Mouse (Mus musculus) layer of hippocampus, adult 2 months (tissue): ENCODE results near the gene Gm49510. TPM values are rescaled to one million over a fixed set of nuclear protein-coding genes. Genes with fewer than 3 reads are reported as not detected.
A peak's percentile ranks its signal among the peaks of the same experiment; 100 is the strongest.

Source experiments
- DNase-seq, 2 experiments: peaks; one replicate each; pipeline ENCODE4 v3.0.0; 2022; ENCODE audit warnings: low spot score in 2 of 2
- H3K27ac ChIP-seq: fragments of 200-600 bp; 2 replicates; pipeline ENCODE4 v1.8.1; 2022
- H3K4me3 ChIP-seq: fragments of 200-600 bp; 2 replicates; pipeline ENCODE4 v1.8.1; 2022; ENCODE audit warnings: mild to moderate bottlenecking
- CTCF ChIP-seq: fragments of 200-600 bp; conservative IDR thresholded peaks from 2 replicates; pipeline ENCODE4 v1.8.1; 2022; ENCODE audit warnings: antibody characterized with exemption, mild to moderate bottlenecking, moderate library complexity
- total RNA-seq, 2 experiments: library from RNA; stranded (reverse); gene quantifications; 2 replicates each; pipeline ENCODE4 v1.2.3; 2021

The Gm49510 gene
- total RNA-seq, 2 experiments from 2014 or later: 0.27 TPM; not detected in 1

DNA sequence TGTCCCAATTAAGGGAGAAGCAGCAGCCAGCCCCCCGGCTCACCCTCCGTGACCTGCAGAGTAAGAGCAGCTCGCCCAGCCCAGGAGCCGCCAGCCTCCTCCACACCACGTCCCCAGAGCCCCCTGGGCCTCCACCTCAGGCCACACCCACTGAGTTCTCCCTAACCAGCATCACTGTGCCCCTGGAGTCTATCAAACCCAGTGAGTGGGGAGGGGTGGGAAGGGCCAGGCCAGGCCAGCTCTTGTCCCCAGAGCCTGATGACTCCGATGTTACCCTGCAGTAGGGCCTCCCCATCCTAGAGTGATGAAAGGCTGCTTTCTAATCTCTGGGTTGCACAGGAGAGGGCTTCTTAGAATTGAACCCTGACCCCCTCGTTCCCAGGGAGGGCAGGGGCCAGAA is 7.0 kb upstream of the Gm49510 start:
- Histone ChIP-seq H3K27ac (no peak overlapping the region), H3K4me3 (no peak overlapping the region)
- no peak for TF ChIP-seq CTCF
- DNase-seq: no peak

DNA sequence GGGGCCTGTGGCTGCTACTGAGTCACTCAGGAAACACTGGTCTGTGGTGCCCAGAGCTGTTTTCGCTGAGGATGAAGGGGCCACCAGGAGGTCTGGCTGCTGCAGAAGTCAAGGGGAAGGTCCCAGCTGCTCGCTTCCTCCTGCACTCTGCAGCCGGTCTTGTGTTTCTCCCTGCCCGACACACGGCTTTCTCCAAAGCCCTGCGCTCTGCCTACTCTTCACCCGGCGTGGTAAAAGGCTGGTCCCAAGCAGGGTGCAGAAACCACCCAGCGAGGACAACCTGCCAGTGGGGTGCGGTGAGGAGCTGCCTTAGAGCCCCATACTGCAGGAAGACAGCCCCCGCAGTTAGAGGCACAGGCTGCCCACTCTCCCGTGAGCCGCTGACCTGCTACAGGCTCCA is 4.7 kb upstream of the Gm49510 start:
- DNase-seq: no peak
- TF ChIP-seq CTCF: no peak
- no peak overlapping the region for H3K27ac ChIP-seq
- H3K4me3 ChIP-seq: no peak overlapping the region

DNA sequence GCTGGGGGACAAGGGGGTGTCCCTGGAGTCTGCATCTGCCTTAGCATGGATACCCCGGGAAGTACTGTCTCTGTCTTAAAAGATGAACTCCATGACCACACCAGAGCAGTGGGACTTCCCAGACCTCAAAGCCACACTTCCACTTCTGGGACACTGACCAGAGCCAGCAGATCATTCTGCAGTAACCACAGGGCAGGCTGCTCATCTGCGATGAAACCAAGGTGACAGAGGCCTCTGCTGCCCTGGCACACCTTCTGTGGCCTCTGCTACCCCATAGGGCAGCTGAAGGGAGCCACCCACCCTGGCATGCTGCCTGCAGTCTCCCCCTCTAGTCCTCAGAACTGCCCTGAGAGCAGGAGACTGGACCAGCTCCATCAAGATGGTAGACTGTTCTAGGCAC is 3.7 kb upstream of the Gm49510 start:
- TF ChIP-seq CTCF: no peak

DNA sequence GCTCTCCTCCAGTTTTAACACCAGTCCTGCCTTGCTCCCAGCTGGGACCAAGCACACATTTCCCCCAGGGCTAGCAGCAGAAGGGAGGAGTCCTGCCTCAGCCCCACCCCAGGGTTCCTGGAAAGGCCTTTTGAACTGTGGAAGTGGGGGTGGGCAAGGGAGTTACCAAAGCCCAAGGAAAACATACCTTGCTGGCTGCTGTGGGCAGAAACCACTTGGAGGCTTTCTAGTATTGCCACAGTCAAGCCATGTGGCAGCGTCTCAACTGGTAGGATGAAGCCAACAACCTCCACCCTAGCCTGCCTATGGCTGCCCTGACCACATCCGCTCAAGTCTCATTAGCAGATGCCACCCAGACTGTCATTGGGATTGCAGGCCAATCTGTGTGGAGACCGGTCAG is 3.3 kb upstream of the Gm49510 start:
- no peak overlapping the region for H3K27ac ChIP-seq
- no peak for DNase-seq
- TF ChIP-seq CTCF: no peak
- H3K4me3 ChIP-seq: no peak overlapping the region

More for the DNA sequence above, 3.7 kb upstream of the Gm49510 start:
- H3K4me3 ChIP-seq: no peak overlapping the region
- DNase-seq: no peak
- no peak overlapping the region for H3K27ac ChIP-seq

DNA sequence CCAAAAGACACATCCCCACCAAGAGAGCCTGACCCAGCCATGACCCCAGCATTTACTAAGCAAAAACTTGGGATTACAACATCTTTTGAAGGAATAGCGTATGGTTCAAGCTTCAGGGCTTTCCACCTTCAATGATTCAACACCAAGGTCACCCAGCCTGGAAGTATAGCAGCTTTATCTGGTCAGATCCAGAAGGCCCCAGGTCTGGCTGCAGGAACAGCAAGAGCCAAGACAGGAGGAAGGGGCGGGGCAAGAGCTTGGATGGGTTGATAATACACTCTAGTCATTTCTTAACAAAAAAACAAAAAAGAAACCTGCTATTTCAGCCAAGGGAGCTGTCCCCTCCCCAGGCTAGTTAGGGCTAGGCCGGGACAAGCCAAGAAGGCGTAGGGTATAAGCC is 2.0 kb upstream of the Gm49510 start:
- H3K27ac ChIP-seq: no peak overlapping the region
- no peak for DNase-seq

DNA sequence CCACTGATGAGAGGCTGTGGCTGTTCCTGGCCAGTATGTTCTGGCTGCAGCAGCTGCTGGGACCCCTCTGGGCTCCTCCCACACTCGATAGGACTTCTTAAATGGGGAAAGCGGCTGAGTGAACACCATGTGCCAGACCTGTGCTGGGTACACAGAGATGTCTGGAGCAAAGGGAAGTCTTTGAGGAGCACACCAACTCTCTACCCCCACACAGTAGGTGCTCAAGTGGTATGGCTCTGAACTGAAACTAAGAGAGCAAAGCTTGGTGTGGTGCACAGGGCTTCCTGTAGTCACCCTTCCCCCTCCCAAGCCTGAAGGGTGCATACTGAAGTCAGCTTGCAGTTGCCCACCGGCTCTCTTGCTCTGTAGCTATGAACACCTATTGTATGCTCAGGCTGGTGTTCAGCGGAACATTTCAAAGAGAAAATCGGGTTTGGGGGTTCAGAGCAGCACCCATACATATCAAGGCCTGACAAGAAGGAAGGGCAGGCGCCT is 913 bp upstream of the Gm49510 start:
- no peak for TF ChIP-seq CTCF
- Histone ChIP-seq H3K27ac (peak overlapping the region; percentile 64; the same call in 1 of the 2 replicates), H3K4me3 (no peak overlapping the region)
- no peak for DNase-seq

More for the DNA sequence above, 2.0 kb upstream of the Gm49510 start:
- H3K4me3 ChIP-seq: no peak overlapping the region
- no peak for TF ChIP-seq CTCF

DNA sequence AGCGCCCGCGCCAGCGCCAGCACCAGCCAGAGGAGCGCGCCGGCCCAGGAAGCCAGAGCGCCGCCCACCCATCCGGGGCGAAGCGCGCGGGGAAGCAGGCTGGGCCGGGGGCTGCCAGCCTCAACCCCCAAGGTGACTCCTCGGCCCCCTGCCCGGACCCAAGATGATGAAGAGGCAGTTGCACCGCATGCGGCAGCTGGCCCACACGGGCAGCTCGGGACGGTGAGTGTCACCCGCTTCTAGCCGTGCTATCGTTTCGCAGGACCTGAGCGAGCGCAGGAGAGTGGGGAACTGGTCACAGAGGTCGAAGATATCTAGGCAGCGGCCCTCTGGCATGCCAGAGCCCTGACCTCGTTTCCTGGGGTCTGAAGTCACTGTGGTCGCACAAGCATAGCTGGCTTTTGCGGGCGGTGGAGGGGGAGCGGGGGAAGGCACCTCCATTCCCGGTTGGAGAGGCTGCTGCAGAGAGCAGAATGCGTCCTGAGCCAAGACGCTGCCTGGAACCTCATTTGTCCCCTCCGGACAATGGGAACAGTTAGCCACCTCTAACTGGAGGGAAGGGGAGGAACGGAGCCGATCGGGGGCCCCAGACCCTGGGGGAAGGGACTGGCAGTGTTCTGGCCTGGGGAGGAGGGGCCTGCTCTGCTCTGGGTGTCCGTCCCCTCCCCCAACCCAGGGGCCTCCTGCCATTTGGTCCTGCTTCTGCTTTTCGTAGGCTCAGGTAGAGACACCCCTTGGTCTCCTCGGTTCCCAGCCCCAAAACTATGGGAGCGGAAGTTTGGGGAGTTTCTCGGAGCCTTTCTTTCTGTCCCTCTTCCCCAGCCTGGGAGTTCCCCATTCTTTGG is 495 bp downstream of the Gm49510 start, which contains the start of gene Sh3bp1:
Gene Sh3bp1, plus strand, starts transcription at position 29 of the 845 bp plus-strand sequence.
- DNase-seq: peak in 1 of 2 experiments; percentile 57
- TF ChIP-seq CTCF: no peak
- peak within 1 kb of the TSS; percentile 93 for H3K27ac ChIP-seq
- H3K4me3 ChIP-seq: peak within 1 kb of the TSS; percentile 87

DNA sequence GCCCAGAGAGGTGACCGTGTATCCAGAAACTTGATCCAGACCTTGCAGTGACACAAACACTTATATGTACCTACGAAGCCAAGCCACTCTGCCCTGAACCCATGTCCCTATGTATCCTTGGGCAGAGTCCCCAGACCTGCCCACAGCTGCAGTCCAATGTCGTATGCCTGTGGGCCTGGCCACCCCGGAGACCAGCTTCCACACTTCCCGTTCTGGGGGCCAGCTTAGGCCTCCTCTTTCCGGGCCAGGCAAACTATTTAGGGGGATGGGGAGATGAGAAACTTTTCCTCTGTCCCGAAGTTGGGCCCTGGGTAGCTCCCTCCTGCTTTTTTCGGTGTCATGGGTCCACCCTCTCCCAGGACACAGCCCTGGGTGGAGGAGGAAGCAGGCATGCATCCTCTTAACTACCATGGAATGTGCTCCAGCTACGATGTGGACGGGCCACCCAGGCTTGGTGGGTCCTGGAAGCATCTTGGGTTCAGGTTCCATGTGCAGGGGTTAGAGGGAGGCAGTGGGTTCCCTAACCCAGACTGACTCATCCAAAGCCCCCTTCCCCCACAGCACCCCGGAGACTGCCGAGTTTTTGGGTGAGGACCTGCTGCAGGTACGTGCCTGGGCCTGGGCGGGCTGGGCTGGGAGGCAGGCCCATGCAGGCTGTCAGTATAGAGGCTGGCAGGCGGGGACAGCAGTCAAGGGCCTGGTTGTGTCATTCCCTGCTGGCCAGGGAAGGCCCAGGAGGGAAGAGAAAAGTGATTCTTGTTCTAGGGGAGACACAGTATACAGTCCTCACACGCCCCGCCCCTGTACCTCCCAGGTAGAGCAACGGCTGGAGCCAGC is 1.3 kb downstream of the Gm49510 start:
- no peak for TF ChIP-seq CTCF
- peak overlapping the region; percentile 93 for H3K27ac ChIP-seq
- no peak for DNase-seq
- peak overlapping the region; percentile 87 for H3K4me3 ChIP-seq

DNA sequence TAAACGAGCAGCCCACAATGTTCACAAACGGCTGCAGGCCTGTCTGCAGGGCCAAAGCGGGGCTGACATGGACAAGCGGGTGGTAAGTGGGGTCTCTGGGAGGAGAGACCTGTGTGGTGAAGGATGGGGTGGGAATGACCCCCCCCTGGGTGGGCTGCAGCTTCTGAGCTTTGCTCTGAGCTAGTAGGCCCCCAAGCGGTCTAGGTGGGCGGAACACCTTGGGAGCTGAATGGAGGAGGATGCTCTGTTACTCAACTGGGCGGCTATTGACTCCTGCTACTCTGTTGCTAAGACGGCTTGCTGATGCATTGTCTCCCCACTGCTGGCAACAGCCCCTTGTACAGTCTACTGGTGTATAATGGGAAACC is 1.9 kb downstream of the Gm49510 start:
- H3K27ac ChIP-seq: no peak overlapping the region
- no peak for DNase-seq
- H3K4me3 ChIP-seq: peak overlapping the region; percentile 87; the same call in 1 of the 2 replicates
- no peak; the same call in 1 of the 2 replicates for TF ChIP-seq CTCF

DNA sequence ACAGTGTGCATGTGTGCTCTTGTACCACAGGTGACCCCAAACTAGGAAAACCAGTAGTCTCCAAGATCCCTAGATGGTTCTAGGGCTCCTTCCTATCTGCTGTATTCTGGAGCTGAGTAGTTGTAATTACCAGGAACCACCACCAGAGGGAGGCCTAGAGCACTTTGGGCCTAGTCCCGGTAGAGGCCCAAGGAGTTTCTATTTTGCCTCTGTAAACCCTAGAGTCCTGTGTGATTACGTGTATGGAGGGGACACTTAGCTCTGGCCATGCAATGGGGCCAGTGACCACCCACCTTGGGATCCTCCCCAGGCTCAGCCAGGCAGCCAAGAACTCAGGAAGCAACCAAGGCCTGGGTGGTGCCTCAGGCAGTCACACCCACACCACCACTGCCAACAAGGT is 3.8 kb downstream of the Gm49510 start:
- H3K4me3 ChIP-seq: no peak overlapping the region; the same call in 1 of the 2 replicates
- peak; percentile 98 for TF ChIP-seq CTCF
- H3K27ac ChIP-seq: no peak overlapping the region
- peak; percentile 83 to 92 for DNase-seq

DNA sequence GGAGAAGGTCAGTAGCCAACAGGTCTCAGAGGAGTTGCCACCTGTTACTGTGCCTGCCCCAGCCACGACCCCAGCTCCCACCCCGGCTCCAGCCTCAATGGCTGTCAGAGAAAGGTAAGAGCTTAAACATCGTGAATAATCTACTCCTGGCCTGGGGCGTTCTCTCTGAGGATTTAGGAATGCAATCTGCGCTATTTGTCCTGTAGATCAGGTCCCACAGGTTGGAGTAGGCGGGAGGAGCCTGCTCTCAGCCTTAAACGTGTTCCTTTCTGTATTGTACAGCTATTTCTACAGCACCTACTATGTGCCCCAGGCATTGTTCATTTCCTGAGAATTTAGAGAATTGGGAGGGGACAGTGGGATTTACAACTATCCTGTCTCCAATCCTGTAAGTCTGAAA is 8.9 kb downstream of the Gm49510 start:
- Histone ChIP-seq H3K27ac (no peak overlapping the region), H3K4me3 (no peak overlapping the region)
- DNase-seq: no peak
- TF ChIP-seq CTCF: no peak

DNA sequence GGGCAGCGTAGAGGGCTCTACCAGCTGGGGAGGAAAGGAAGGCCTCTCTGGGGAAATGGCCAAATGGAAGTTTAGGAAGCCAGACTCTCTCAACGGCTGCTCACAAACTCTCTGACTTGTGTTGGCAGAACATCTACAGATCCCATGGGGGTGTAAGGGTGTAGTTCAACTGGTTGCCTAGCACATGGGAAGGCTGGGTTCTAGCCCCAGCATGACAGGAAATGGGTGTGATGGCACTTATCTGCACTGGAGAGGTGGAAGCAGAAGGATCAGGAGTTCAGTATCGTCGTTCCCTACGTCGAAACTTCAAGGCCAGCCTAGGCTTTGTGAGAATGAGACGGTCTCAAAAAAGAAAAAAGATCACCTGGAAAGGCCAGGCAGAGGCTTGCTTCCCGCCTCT is 9.5 kb downstream of the Gm49510 start:
- no peak overlapping the region for H3K27ac ChIP-seq
- TF ChIP-seq CTCF: no peak
- no peak for DNase-seq
- H3K4me3 ChIP-seq: no peak overlapping the region

DNA sequence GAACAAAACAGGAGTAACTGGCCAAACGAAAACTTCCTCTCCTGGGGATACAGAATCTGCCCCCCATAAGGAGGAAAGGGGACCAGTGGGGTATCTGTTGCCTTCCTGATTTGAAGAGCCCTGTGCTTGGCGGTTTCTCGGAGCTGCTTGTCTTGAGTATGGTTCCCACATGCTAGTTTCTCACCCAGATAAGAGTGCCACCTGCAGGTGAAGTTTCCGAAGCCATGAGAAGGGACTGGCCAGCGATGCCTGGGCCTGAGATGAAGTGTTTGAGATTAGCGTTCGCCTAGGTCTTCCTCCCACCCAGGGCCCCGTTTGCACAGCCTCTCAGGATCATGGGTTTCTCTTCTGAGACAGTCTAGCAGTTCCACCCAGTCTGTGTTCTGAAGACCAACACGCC is 12.6 kb downstream of the Gm49510 start:
- Histone ChIP-seq H3K4me3 (no peak overlapping the region), H3K27ac (no peak overlapping the region)
- no peak for DNase-seq
- TF ChIP-seq CTCF: peak; percentile 67
